Mouse (Mus musculus) forebrain, postnatal 0 days (tissue): Measurements from ENCODE around the gene Nup210l. TPM values are rescaled to one million over a fixed set of nuclear protein-coding genes. Genes with fewer than 3 reads are reported as not detected.
"Not testable (repeated sequence)": the region's sequence is repeated elsewhere in the genome, so short reads cannot be mapped to it uniquely, and the experiment has no call there.

ENCODE experiments used
- ATAC-seq: fragments of 200-750 bp; cut with Nextera tagmentation; 2 replicates; pipeline ENCODE4 v1.8.0; 2017; ENCODE audit warnings: mild to moderate bottlenecking, moderate library complexity
- DNase-seq: peaks from one replicate; pipeline ENCODE4 v3.0.0-alpha.2; 2015
- H3K27ac ChIP-seq: fragments of 300-500 bp; sonication (generic); 2 replicates; pipeline ENCODE4 v1.5.1; 2014; ENCODE audit warnings: low read depth, mild to moderate bottlenecking, antibody characterized with exemption, low read length, moderate library complexity, mixed read lengths
- H3K27me3 ChIP-seq: fragments of 300-500 bp; sonication (generic); 2 replicates; pipeline ENCODE4 v1.6.1; 2014; ENCODE audit warnings: mild to moderate bottlenecking, low read length, mixed read lengths; ENCODE audit not compliant: insufficient read depth
- H3K36me3 ChIP-seq: fragments of 300-500 bp; sonication (generic); 2 replicates; pipeline ENCODE4 v1.6.1; 2014; ENCODE audit warnings: mild to moderate bottlenecking, moderate library complexity; ENCODE audit not compliant: insufficient read depth
- H3K4me1 ChIP-seq: fragments of 300-500 bp; sonication (generic); 2 replicates; pipeline ENCODE4 v1.6.1; 2014; ENCODE audit warnings: antibody characterized with exemption; ENCODE audit not compliant: insufficient read depth
- H3K4me2 ChIP-seq: fragments of 300-500 bp; sonication (generic); 2 replicates; pipeline ENCODE4 v1.6.1; 2014; ENCODE audit warnings: low read depth, mild to moderate bottlenecking, moderate library complexity
- H3K4me3 ChIP-seq: fragments of 300-500 bp; sonication (generic); 2 replicates; pipeline ENCODE4 v1.5.1; 2014; ENCODE audit warnings: low read depth, low read length, mixed read lengths
- H3K9ac ChIP-seq: fragments of 300-500 bp; sonication (generic); 2 replicates; pipeline ENCODE4 v1.6.1; 2014; ENCODE audit warnings: mild to moderate bottlenecking
- H3K9me3 ChIP-seq: fragments of 300-500 bp; sonication (generic); 2 replicates; pipeline ENCODE4 v1.6.1; 2016; ENCODE audit warnings: low read length
- CTCF ChIP-seq: sonication (generic); IDR thresholded peaks from 2 replicates; pipeline ENCODE4 v1.5.1; 2016; ENCODE audit warnings: antibody characterized with exemption, control low read depth, low read depth
- WGBS: fragments of 180-500 bp; shearing (Covaris S2); extraction: QIAGEN DNeasy Blood & Tissue Kit; methylation state at CpG from one replicate; pipeline ENCODE4 v1.1.7; 2014; 5-methylcytosine and 5-hydroxymethylcytosine counted together
- polyA plus RNA-seq: library from polyadenylated mRNA; unstranded; fragments of >200 nt; fragmentation: Nextera tagmentation; extraction: Ambion mirVana; gene quantifications from 2 replicates; pipeline ENCODE4 v1.2.1, GENCODE M21; 2015
- total RNA-seq: library from RNA; depleted of rRNA; stranded (reverse); fragments of >200 nt; gene quantifications from 2 replicates; pipeline ENCODE4 v1.2.3, GENCODE M21; 2014

Gene Nup210l
- total and polyA plus RNA-seq, 2 experiments from 2014 or later: 0.10 to 0.38 TPM

DNA sequence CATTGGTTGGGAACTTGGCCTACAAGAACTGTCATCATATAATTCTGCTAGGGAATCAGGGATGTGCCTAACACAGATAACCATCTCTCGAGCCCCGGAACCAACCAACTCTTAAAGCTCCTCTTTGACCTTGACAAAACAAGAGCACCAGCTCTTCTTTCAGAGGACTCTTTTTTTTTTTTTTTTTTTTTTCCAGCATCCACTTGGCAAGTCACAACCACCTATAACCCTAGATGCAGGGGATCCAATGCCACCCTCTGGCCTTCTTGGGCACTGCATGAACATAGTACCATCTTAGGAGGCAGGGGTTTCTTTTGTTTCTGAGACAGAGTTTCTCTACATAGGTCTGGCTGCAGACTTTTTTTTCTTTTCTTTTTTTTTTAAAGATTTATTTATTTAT is 10.4 kb downstream of the Nup210l start:
- no peak overlapping the region for H3K4me2 ChIP-seq
- H3K9me3 ChIP-seq: no peaks in the 10 kb centered on the region
- ATAC-seq: no peak; the same call in 1 of the 2 replicates
- H3K9ac ChIP-seq: no peak overlapping the region
- WGBS: 97% methylated on average over 2 of the region's 2 CpGs
- DNase-seq: no peak
- 0 out of 2 replicates have a peak, but pooled peaks have one; percentile 22 for TF ChIP-seq CTCF
- no peak overlapping the region for H3K4me3 ChIP-seq
- no peaks in the 10 kb centered on the region for H3K4me1 ChIP-seq
- H3K27me3 ChIP-seq: no peaks in the 10 kb centered on the region
- H3K27ac ChIP-seq: no peak overlapping the region
- no peaks in the 10 kb centered on the region for H3K36me3 ChIP-seq

DNA sequence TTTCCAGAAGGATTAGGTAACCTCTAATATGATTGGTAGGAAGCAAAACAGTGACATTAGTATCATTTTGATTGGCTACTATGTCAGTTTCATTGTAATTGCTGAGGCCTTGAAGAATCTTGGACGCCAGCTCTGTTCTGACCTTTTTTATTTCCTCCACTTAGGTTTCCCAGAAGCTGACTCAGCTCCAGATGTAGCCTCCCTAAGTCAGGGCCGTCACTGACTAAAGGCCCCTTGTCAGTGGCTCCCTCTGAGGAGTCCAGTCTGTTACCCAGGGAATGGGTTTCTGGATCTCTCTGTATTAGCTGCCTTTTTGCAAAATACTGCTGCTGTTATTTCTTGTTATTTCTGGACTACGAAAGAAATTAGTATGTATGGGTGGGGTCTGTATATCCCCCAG is 11.6 kb downstream of the Nup210l start:
- no peaks in the 10 kb centered on the region for H3K27me3 ChIP-seq
- no peaks in the 10 kb centered on the region for H3K4me1 ChIP-seq
- ATAC-seq: no peak
- H3K4me3 ChIP-seq: no peak overlapping the region
- no peak for DNase-seq
- no peak overlapping the region for H3K27ac ChIP-seq
- no peak overlapping the region for H3K4me2 ChIP-seq
- no peak for TF ChIP-seq CTCF
- 88% methylated on average over 3 of the region's 3 CpGs for WGBS
- H3K9ac ChIP-seq: no peak overlapping the region
- H3K36me3 ChIP-seq: no peaks in the 10 kb centered on the region
- no peaks in the 10 kb centered on the region for H3K9me3 ChIP-seq

- WGBS: 87% methylated on average over 13 of the region's 13 CpGs
- Histone ChIP-seq H3K4me3 (no peak overlapping the region), H3K9me3 (no peaks in the 10 kb centered on the region), H3K36me3 (no peaks in the 10 kb centered on the region), H3K4me2 (no peak overlapping the region), H3K9ac (no peak overlapping the region), H3K4me1 (no peaks in the 10 kb centered on the region), H3K27ac (no peak overlapping the region), H3K27me3 (no peaks in the 10 kb centered on the region)
- TF ChIP-seq CTCF: no peak
- DNase-seq: peak; percentile 41
- ATAC-seq: no peak
These were observed 14.3 kb downstream of the Nup210l start for GRCm38 (mm10) chr3:90118132-90118790.

- not testable (repeated sequence) for H3K9ac ChIP-seq, H3K36me3 ChIP-seq, H3K4me1 ChIP-seq, H3K27me3 ChIP-seq, ATAC-seq, DNase-seq, H3K9me3 ChIP-seq, H3K4me3 ChIP-seq, H3K4me2 ChIP-seq, H3K27ac ChIP-seq
- 72% methylated on average over 5 of the region's 5 CpGs for WGBS
These were observed 18.1 kb downstream of the Nup210l start for GRCm38 (mm10) chr3:90122036-90122435.

- TF ChIP-seq CTCF: no peak
- no peaks in the 10 kb centered on the region for H3K9me3 ChIP-seq
- no peak overlapping the region for H3K4me2 ChIP-seq
- no peaks in the 10 kb centered on the region for H3K27me3 ChIP-seq
- ATAC-seq (no peak), DNase-seq (no peak)
- no peak overlapping the region for H3K4me3 ChIP-seq
- no peak overlapping the region for H3K9ac ChIP-seq
- no peaks in the 10 kb centered on the region for H3K36me3 ChIP-seq
- H3K4me1 ChIP-seq: no peaks in the 10 kb centered on the region
- H3K27ac ChIP-seq: no peak overlapping the region
- WGBS: 81% methylated on average over 5 of the region's 5 CpGs
These were observed 21.8 kb downstream of the Nup210l start for GRCm38 (mm10) chr3:90125710-90126109.

DNA sequence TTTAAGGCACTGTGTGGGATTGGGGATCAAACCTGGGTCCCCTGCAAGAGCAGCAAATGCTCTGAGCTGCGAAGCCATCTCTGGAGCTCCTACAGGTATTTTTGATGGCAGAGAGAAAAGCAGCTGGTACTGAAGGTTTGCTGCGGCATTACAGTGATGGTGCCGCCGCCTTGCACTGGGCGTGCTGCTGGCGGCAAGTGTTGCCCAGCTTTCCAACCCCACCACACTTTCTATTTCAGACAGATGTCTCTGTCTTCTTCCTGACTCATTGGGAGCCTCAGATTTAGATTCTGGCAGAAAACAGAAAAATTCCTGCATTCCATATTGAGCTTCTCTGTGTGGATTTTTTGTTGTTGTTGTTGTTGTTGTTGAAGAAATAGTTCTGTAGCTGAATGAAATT is 23.9 kb downstream of the Nup210l start:
- TF ChIP-seq CTCF: no peak
- ATAC-seq: no peak
- H3K27me3 ChIP-seq: no peaks in the 10 kb centered on the region

GRCm38 (mm10) chr3:90132745-90133144 is 28.8 kb downstream of the Nup210l start:
- Histone ChIP-seq H3K36me3 (no peaks in the 10 kb centered on the region), H3K9ac (no peak overlapping the region), H3K4me1 (no peaks in the 10 kb centered on the region), H3K9me3 (no peaks in the 10 kb centered on the region), H3K4me2 (no peak overlapping the region), H3K27me3 (no peaks in the 10 kb centered on the region), H3K27ac (no peak overlapping the region), H3K4me3 (no peak overlapping the region)
- DNase-seq (no peak), ATAC-seq (no peak)
- 85% methylated on average over 3 of the region's 3 CpGs for WGBS
- TF ChIP-seq CTCF: no peak

More for the DNA sequence above, 23.9 kb downstream of the Nup210l start:
- 86% methylated on average over 6 of the region's 6 CpGs for WGBS
- DNase-seq: no peak
- Histone ChIP-seq H3K9ac (no peak overlapping the region), H3K27ac (no peak overlapping the region), H3K4me2 (no peak overlapping the region), H3K4me3 (no peak overlapping the region), H3K9me3 (no peaks in the 10 kb centered on the region), H3K36me3 (no peaks in the 10 kb centered on the region), H3K4me1 (no peaks in the 10 kb centered on the region)

DNA sequence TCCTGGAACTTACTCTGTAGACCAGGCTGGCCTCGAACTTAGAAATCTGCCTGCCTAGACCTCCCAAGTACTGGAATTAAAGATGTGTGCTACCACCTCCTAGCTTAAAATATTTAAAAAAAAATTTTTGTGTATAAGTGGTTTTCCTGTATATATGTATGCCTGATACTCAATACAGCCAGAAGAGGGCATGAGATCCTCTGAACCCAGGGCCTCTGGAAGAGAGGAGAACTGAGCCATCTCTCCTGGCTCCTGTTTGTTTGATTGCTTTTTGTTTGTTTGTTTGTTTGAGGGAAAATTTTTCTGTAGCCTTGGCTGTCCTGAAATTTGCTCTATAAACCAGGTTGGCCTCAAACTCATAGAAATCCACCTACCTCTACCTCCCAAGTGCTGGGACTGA is 29.4 kb downstream of the Nup210l start:
- H3K27ac ChIP-seq: no peak overlapping the region
- no peak overlapping the region for H3K9ac ChIP-seq
- no peaks in the 10 kb centered on the region for H3K36me3 ChIP-seq
- H3K4me3 ChIP-seq: no peak overlapping the region
- no peaks in the 10 kb centered on the region for H3K9me3 ChIP-seq
- ATAC-seq (no peak), DNase-seq (no peak)
- H3K4me2 ChIP-seq: no peak overlapping the region
- WGBS: 96% methylated on average over 1 of the region's 1 CpGs
- H3K27me3 ChIP-seq: no peaks in the 10 kb centered on the region
- H3K4me1 ChIP-seq: no peaks in the 10 kb centered on the region
- TF ChIP-seq CTCF: no peak
